Mouse (Mus musculus) liver, embryonic 14.5 days (tissue): Measurements from ENCODE around the gene Efs. TPM values are rescaled to one million over a fixed set of nuclear protein-coding genes. Genes with fewer than 3 reads are reported as not detected.

Experiments
- ATAC-seq: fragments of 200-750 bp; cut with Nextera tagmentation; 2 replicates; pipeline ENCODE4 v1.8.0; 2017; ENCODE audit warnings: moderate number of reproducible peaks, mild to moderate bottlenecking, moderate library complexity; ENCODE audit not compliant: insufficient read depth
- DNase-seq, 3 experiments: peaks; one replicate each; pipeline ENCODE4 v3.0.0-alpha.2; 2012 to 2013; ENCODE audit warnings: low read depth in 3 of 3, low spot score in 3 of 3
- H3K27ac ChIP-seq: fragments of 300-500 bp; sonication (generic); 2 replicates; pipeline ENCODE4 v1.5.1; 2014; ENCODE audit warnings: moderate library complexity, mild to moderate bottlenecking, control low read depth, inconsistent platforms
- H3K27me3 ChIP-seq: fragments of 300-500 bp; sonication (generic); 2 replicates; pipeline ENCODE4 v1.6.1; 2014; ENCODE audit warnings: mild to moderate bottlenecking, low read length, moderate library complexity; ENCODE audit not compliant: control insufficient read depth, insufficient read depth
- H3K36me3 ChIP-seq: fragments of 300-500 bp; sonication (generic); replicated peaks from 2 replicates; pipeline ENCODE4 v1.6.1; 2014; ENCODE audit warnings: low read depth; ENCODE audit not compliant: control insufficient read depth, insufficient read depth
- H3K4me1 ChIP-seq, 2 experiments: fragments of 200-500 bp in 1 of 2; fragments of 300-500 bp in 1 of 2; sonication (generic) in 1 of 2; replicated peaks; 2 replicates each; pipeline ENCODE4 v1.6.1; 2012 to 2014; ENCODE audit warnings: antibody characterized with exemption in 1 of 2, inconsistent platforms in 1 of 2, low read length in 1 of 2; ENCODE audit not compliant: control insufficient read depth in 2 of 2, insufficient read depth in 2 of 2
- H3K4me2 ChIP-seq: fragments of 300-500 bp; sonication (generic); 2 replicates; pipeline ENCODE4 v1.6.1; 2014; ENCODE audit warnings: low read depth, mild to moderate bottlenecking, control low read depth, moderate library complexity
- H3K4me3 ChIP-seq, 2 experiments: fragments of 200-500 bp in 1 of 2; fragments of 300-500 bp in 1 of 2; sonication (generic) in 1 of 2; 2 replicates each; pipeline ENCODE4 v1.5.1; 2012 to 2014; ENCODE audit warnings: low read depth in 2 of 2, low read length in 2 of 2, mild to moderate bottlenecking in 2 of 2, control low read depth in 1 of 2, inconsistent platforms in 1 of 2, moderate library complexity in 1 of 2; ENCODE audit not compliant: insufficient read depth in 1 of 2
- H3K9ac ChIP-seq: fragments of 300-500 bp; sonication (generic); replicated peaks from 2 replicates; pipeline ENCODE4 v1.6.1; 2014; ENCODE audit warnings: mild to moderate bottlenecking, control low read depth, moderate library complexity
- H3K9me3 ChIP-seq: fragments of 300-500 bp; sonication (generic); 2 replicates; pipeline ENCODE4 v1.6.1; 2016; ENCODE audit warnings: low read length, mixed read lengths; ENCODE audit not compliant: control insufficient read depth
- CTCF ChIP-seq: IDR thresholded peaks from 2 replicates; pipeline ENCODE4 v1.5.1; 2016; ENCODE audit warnings: antibody characterized with exemption, low read depth, control low read depth
- EP300 ChIP-seq: IDR thresholded peaks from 2 replicates; pipeline ENCODE4 v1.6.1; 2016; ENCODE audit warnings: antibody characterized with exemption, low read depth
- WGBS: fragments of 180-500 bp; shearing (Covaris S2); extraction: QIAGEN DNeasy Blood & Tissue Kit; methylation state at CpG from one replicate; pipeline ENCODE4 v1.1.7; 2014; ENCODE audit not compliant: insufficient replicate concordance; 5-methylcytosine and 5-hydroxymethylcytosine counted together
- polyA plus RNA-seq, 2 experiments: library from polyadenylated mRNA; depleted of rRNA in 1 of 2; stranded (reverse) in 1 of 2; unstranded in 1 of 2; fragments of >200 nt; fragmentation: Nextera tagmentation in 1 of 2; extraction: Ambion mirVana in 1 of 2; gene quantifications; 2 replicates each; pipeline versions ENCODE4 v1.2.1 to v1.2.3; 2012 to 2014

Gene Efs
- polyA plus RNA-seq, 2 experiments, result 0.39 to 0.54 TPM

- H3K4me2 ChIP-seq, result peak overlapping the region; percentile 99
- TF ChIP-seq CTCF (no peak), EP300 (no peak)
- DNase-seq (no peak), ATAC-seq (peak; percentile 62)
- H3K36me3 ChIP-seq, result peaks cover 31% of the 10 kb centered on the region
- peak overlapping the region; percentile 80 to 92 for H3K4me3 ChIP-seq
- H3K9ac ChIP-seq, result peak overlapping the region; percentile 92
- H3K27ac ChIP-seq, result peak overlapping the region; percentile 60
- peaks cover 12 to 15% of the 10 kb centered on the region in 2 experiments; a peak in 3 of 4 replicates for H3K4me1 ChIP-seq
- H3K27me3 ChIP-seq, result no peaks in the 10 kb centered on the region
- H3K9me3 ChIP-seq, result no peaks in the 10 kb centered on the region
- under 1% methylated on average over 54 of the region's 54 CpGs for WGBS
These were observed 31.4 kb downstream of the Efs start for GRCm38 (mm10) chr14:54894296-54895151.

- peak overlapping the region; percentile 80 for H3K27ac ChIP-seq
These were observed 32.2 kb downstream of the Efs start for GRCm38 (mm10) chr14:54893651-54894181.

GRCm38 (mm10) chr14:54892200-54892599 is 33.7 kb downstream of the Efs start, which contains the start of gene Pabpn1:
TSS of gene Pabpn1 (plus strand) at chr14:54892500.
- TF ChIP-seq EP300, result no peak
- no peak for TF ChIP-seq CTCF
- peak within 1 kb of the TSS; percentile 73 for H3K4me2 ChIP-seq
- no peaks in the 10 kb centered on the region for H3K27me3 ChIP-seq
- H3K27ac ChIP-seq, result peak within 1 kb of the TSS; percentile 80
- H3K36me3 ChIP-seq, result peaks cover 19% of the 10 kb centered on the region
- H3K4me1 ChIP-seq, result peaks cover 12 to 15% of the 10 kb centered on the region in 2 experiments; a peak in 3 of 4 replicates
- H3K4me3 ChIP-seq, result peak within 1 kb of the TSS; percentile 83 to 92
- peak within 1 kb of the TSS; percentile 65 for H3K9ac ChIP-seq
- ATAC-seq (no peak), DNase-seq (no peak)
- no peaks in the 10 kb centered on the region for H3K9me3 ChIP-seq
- WGBS, result 86% methylated on average over 3 of the region's 3 CpGs

More at GRCm38 (mm10) chr14:54893651-54894181, 32.2 kb downstream of the Efs start:
- Histone ChIP-seq H3K9me3 (no peaks in the 10 kb centered on the region), H3K4me3 (peak overlapping the region; percentile 83 to 92), H3K9ac (peak overlapping the region; percentile 92), H3K4me2 (peak overlapping the region; percentile 99), H3K27me3 (no peaks in the 10 kb centered on the region), H3K4me1 (peaks cover 12 to 15% of the 10 kb centered on the region in 2 experiments; a peak in 3 of 4 replicates), H3K36me3 (peaks cover 31% of the 10 kb centered on the region)
- peak; percentile 100 for DNase-seq
- peak; percentile 98 for ATAC-seq
- WGBS, result under 1% methylated on average over 38 of the region's 38 CpGs
- peak; percentile 44; the same call in 1 of the 2 replicates for TF ChIP-seq EP300
- TF ChIP-seq CTCF, result no peak

GRCm38 (mm10) chr14:54885309-54885708 is 40.6 kb downstream of the Efs start:
- Histone ChIP-seq H3K4me3 (no peak overlapping the region), H3K27ac (no peak overlapping the region), H3K4me2 (no peak overlapping the region), H3K4me1 (peaks cover 3 to 6% of the 10 kb centered on the region in 2 experiments; a peak in 3 of 4 replicates), H3K27me3 (no peaks in the 10 kb centered on the region), H3K9ac (no peak overlapping the region), H3K36me3 (no peaks in the 10 kb centered on the region), H3K9me3 (no peaks in the 10 kb centered on the region)
- 80% methylated on average over 11 of the region's 11 CpGs for WGBS
- ATAC-seq, result no peak
- no peak for DNase-seq
- TF ChIP-seq EP300 (no peak), CTCF (no peak)
